Mouse (Mus musculus): ENCODE measurements around the gene 4933407L21Rik. TPM values are rescaled to one million over a fixed set of nuclear protein-coding genes. Genes with fewer than 3 reads are reported as not detected.
A peak's percentile ranks its signal among the peaks of the same experiment; 100 is the strongest.

Gene 4933407L21Rik
- total RNA-seq, 2 experiments from 2014 or later, result 5.2 to 7.7 TPM

DNA sequence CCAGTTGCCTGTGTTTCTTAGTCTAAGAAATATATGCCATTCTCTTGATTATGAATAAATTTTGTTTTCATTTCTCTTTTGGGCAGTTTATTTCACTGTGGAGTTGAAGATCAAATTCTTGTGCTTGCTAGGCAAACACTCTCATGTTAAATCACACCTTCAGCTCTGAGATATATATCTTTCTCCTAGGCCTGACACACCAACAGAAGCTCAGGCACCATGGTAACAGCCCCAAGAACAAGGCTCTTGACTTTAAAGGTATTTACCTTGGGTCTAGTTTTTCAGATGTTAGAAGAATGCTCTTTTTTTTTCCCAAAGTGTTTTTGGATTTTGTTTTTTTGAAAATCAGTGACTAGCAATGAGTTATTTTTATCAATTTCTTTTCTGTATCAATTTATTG is 12.4 kb upstream of the 4933407L21Rik start:
- no peak for DNase-seq (ENCODE audit: low spot score in 2 of 2)

DNA sequence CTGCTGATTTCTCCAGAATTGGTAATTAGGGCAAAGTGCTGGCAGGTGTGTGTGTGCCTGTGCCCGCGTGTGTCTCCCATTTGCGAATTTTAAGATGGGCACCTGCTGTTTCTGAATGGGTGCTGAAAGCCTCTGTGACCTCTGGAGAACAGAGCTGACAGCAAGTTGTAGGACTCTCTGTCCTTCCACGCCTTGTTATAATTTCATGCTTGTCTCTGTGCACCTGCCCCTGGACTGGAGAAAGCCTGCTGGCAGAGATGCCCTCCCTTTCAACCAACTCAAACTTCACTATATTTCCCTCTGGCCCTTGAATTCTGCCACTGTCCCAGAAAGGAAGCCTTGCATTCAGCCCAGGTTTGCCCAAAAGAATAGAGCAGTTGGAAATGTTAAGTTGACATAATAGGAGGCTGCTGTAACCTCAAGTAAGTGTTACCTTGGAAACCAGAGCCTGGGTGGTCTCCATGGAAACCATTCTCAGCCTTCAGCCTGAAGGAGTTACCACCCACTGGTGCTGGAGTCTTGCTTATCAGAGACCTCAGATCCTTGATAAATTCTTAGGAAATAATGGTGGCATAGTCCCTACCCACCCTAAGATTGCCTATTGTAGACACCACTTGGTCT is 11.3 kb upstream of the 4933407L21Rik start:
- DNase-seq (ENCODE audit: low spot score in 2 of 2), result peak; percentile 64 to 68

DNA sequence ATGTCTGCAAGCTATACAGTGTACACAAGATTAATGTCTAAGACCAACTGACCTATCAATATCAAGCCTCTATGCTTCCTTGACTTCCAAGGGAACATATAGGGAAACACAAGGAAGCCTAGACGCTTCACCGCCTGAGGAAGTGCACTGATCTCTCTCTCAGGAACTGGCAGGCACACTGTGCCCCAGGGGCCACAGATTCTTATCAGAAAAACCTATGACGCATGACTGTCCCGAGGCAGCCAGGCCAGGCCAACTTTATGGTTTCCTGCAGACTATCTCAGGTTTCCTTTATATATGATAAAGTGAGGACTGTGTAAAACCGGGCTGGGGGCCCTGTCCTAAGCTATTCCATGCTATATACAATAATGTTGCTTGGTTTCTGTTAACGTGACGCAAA is 8.7 kb upstream of the 4933407L21Rik start:
- DNase-seq (ENCODE audit: low spot score in 2 of 2), result no peak

DNA sequence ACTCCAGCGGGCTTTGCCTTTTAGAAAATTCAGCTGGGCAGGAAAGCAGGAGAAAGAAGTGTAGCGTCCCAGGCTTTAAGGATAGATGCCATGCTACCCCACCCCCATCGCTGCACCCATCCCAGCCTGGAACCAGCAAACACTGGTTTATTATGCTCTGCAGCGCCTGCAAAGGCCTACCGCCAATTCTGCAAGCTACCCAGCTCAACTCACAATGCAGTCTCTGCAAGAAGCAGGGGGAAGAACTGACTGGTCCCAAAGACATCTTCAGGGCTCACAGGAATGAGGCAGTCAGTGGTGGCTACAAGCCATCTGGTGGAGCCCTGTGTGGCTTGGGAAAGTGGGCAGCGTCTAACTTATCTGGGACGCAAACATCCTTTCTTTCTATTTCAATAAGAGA is 6.6 kb upstream of the 4933407L21Rik start:
- DNase-seq (ENCODE audit: low spot score in 2 of 2), result no peak

DNA sequence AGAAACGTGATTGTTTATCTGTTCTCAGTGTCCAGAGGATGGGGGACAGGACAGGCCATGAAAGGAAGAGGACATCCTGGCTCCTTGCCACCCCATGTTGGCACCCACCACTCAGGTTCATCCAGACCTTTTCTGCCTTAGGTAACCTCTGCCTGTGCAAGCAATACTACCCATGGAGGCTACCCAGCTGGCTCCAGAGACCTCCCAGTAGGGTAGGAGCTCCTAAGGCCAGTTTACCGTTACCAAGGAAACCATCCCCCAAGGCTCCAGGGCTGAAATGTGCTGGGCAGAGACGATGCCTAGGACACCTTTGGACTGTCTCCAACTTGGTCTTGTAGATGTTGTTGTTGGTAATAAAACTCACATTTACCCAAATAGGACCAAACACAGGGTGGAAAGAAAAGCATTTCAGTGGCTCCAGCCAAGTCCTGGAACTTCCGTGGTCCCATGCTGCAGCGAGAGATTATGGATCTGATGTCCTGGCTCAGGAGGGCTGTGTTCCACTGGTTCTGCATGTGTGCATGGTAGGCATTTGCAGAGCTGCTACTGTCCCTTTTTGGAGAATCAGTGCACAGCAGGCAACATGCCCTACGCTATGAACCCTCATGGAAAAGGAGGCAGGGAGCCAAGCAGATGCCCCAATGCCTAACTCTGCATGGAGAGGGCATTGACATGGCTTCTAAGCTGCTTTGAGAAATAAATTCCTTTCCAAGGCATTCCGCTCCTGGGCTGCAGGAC is 6.0 kb upstream of the 4933407L21Rik start:
- no peak for DNase-seq (ENCODE audit: low spot score in 2 of 2)

DNA sequence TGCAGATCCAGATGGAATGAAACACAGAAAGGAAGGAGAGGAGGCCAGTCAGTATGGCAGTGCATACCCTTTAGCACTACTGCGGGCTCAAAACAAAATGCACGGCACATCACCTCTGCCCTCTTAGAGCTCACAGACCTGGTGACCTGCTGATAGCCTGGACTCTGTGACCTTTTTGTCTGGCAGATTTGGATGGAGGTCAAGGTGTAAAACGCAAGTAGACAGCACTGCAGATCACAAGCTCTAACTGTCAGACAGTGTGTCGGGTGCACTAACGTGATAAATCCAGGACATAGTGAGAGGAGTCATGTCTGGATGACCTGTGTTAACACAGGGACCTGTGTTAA is 5.4 kb upstream of the 4933407L21Rik start:
- no peak for DNase-seq (ENCODE audit: low spot score in 2 of 2)

DNA sequence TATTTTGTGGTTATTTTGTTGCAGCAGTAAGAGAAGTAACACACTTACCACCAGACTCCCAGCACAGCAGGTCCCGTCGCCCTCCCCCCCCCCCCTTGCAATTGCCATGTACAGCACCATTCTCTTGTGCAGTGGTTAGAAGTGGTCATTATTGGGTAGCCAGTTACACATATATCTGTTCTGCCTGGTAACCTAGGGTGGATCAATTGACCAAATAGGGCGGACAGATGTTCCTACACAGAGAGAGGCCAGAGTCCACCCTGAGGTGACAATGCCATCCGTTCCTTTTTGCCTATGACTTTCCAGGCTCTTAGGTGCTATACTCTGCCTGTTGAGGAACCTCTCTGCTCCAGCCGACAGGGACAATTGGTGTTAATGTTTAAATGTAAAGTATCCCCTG is 3.1 kb upstream of the 4933407L21Rik start:
- DNase-seq (ENCODE audit: low spot score in 2 of 2), result no peak

DNA sequence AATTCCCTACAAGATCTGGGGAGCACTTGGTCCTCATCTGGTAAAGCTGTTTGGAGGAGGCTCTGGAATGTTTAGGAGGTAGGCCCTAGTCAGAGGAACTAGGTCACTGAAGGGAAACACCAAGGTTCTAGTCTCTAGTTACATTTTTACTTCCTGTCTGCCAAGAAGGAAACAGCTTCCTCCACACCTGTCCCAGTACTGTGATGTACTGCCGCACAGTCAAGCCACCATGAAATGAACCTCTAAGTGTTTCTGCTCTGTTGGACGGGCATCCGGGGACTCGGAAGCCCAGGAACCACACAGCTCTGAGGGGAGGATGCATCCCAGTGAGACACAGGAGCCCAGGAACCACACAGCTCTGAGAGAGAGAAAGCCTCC is 394 bp downstream of the 4933407L21Rik start:
- DNase-seq (ENCODE audit: low spot score in 2 of 2), result no peak

DNA sequence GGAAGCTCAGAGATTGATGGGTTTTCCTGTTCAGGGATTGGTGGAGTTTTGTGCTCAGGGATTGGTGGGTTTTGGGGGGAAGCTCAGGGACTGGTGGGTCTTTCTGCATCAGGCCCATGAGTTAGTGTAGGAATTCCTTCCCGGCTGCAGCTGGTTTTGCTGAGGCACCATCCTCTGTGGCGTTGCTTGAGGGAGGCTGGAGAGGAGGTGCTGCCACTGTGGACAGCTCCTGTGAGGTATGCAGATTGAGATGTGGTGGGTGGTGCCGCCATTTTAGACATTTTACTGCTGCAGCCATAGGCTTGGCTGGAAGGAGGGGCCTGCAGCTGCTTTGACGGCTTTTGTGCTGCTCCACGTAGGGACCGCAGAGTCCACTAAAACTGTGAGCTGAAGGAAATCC is 1.1 kb downstream of the 4933407L21Rik start:
- no peak for DNase-seq (ENCODE audit: low spot score in 2 of 2)

DNA sequence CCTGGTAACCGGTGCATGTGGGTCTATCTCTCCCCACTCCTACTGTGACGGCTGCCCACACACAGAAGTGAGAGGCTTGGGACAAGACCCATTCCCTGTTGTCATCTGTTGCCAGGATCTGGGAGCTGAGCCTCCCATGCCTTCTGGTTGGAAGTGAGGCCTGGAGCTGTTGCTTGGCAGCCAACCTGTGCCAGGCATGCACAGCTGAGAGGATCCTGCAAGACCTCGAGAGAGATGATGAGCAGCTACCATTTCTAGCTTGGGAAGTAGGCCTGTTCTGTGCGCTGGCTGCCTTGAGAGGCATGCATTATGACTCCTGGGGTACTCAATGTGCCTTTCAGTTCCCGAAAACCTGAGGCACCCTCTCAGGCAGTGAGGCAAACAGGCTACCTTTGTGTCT is 2.9 kb downstream of the 4933407L21Rik start:
- no peak for DNase-seq (ENCODE audit: low spot score in 2 of 2)

DNA sequence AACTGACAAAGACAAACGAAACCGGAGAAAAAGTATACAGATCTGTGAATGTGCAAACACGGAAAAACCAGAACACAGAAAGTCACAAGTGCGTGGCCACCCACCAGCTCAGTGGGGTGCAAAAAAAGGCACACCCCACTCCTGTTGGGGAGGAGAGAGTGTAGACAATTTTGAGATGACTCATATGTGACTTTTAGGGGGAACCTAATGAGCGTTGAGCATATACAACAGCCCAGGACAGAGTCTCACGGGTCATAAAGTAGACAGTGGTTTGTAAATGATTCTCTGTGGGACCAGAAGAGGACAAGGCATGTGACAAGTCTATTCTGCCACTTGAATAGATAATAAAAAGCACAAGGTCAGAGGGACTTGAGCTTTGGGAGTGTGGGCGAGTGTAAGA is 4.9 kb downstream of the 4933407L21Rik start:
- DNase-seq (ENCODE audit: low spot score in 2 of 2), result no peak

DNA sequence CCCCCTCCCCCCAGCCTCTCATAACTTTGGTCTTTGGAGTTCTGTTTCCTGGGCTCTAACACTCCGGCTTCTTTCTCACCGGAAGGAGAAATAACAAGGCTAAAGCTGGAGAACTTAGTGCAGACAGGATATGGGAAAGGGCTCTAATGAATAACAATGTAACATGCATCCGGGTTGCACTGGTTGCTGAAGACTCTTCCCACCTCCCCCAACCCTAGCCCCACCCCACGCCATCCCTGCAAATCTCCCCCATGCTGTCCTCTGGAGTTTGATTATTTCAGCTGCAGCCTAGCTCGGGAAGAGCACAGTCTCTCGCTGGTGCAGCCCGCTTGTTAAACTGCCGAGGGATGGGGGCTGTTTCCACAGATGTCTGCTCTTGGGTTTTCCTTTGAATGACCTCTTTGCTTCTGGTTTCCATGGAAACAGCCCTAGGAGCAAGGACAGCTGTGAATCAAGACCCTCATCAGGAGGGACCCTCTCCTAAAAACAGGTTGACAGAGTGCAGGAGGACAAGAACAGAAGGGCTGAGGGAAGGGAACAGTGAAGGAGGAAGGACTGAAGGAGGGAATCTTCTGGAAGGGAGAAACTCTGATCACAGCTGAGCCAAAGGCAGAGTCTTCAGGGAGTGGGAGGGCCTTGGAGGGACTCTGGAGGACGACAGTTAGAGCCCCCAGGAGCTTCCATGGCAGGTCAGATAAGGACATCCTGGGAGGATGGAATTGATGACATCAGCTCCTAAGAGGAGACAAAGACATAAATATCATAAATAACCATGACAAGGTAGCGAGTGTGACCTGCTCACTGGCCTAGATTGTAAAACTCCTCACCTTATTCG is 5.6 kb downstream of the 4933407L21Rik start:
- DNase-seq (ENCODE audit: low spot score in 2 of 2), result no peak

DNA sequence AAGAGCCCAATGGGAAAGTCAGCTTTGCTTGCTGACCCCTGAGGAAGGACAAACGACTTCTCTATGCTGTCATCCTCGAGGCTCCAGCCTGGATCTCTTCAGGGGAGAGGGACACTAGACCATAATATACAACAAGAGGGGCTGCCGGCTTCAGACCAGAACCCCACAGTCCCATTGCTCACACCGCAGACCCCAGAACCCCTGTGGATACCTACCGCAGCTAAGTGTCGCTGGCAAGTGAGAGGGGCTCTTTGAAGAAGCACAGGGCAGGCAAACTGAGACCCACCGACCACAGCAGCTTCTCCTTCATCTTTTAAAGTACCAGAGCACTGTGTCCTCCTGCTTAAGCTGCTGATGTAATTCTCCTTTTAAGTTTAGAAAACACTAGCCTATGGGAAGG is 6.3 kb downstream of the 4933407L21Rik start:
- no peak for DNase-seq (ENCODE audit: low spot score in 2 of 2)

DNA sequence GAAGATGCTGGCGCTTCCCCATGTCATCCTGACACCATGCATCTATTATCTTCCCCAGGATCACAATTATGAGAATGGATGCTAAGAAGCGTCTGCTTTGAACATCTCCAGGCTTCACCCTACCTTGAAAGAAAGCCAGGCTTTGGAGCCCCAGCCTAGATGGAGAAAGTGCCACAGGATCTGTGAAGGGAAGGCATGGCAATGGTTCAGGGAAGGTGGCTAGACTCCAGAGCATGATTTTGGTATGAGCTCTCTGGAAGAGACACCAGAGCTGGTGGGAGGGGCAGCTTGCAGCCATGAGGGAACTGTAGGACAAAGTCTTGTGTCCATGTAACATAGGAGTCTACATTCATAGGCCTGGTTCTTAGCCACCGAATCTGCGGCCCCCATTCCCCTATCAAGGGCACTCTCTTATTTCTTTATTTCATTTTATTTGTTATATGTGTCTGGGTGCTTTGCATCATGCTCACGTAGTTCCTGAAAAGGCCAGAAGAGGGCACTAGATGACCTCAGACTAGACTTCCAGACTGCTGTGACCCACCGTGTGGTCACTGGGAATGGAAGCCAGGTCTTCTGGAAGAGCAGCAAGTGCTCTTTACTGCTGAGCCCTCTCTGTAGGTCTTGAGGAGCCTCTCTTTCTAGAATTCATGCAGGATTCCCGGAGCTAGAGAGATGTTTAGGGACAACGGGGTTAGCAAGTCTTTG is 7.0 kb downstream of the 4933407L21Rik start:
- DNase-seq (ENCODE audit: low spot score in 2 of 2), result peak; percentile 57 to 74

DNA sequence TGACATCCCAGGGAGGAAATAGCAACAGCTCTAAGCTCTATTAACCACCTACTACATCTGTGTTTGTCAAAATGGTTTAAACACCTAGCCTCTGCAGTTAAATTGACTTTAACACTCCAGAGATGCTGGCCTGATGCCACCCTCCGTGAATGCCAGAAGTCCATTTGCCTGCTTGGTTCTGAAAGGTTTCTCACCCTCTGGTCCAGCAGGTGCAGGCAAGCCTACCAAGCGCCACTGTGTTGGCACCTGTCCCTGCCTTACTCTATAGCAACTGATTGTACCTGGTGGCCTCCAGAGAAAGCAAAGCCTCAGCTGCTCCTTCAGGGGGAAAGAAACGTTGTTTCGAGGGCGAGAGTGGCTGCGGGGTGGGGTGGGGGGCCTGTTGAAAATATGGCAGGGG is 8.0 kb downstream of the 4933407L21Rik start:
- no peak for DNase-seq (ENCODE audit: low spot score in 2 of 2)

DNA sequence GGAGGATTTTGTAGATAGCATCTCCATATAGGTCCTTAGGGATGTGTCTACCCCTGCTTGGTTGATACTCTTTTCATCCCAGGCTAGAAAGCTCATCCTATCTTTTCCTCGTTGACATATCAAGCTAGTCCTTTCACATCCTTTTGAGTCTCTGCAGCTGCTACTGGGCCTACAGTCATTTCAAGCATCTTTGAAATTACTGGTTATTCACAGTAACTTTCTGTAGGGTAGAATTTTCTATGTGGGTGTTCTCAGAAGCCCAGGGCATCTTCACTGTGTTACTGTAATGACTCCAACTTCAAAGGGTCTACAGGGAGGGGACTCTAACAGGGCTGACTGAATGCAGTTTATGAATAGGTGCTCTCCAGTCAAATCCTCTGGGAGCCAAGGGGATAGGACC is 9.0 kb downstream of the 4933407L21Rik start:
- DNase-seq (ENCODE audit: low spot score in 2 of 2), result no peak

DNA sequence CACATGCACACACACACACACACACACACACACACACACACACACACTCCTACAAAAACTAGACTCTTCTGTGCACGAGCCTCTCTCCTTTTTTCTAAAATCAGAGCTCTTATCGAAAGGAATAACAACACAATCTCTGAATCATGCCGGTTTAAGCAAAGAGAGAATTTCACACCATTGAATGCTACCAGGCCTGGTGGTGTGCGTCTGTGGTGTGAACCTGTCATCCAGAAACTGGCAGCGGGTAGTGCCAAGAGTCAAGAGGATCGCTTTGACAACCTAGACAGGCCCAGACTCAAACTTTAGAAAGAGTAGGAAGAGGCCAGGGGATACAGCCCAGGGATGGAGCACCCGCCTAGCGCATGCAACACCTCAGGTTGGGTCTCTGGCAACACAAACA is 14.0 kb downstream of the 4933407L21Rik start:
- no peak for DNase-seq (ENCODE audit: low spot score in 2 of 2)

DNA sequence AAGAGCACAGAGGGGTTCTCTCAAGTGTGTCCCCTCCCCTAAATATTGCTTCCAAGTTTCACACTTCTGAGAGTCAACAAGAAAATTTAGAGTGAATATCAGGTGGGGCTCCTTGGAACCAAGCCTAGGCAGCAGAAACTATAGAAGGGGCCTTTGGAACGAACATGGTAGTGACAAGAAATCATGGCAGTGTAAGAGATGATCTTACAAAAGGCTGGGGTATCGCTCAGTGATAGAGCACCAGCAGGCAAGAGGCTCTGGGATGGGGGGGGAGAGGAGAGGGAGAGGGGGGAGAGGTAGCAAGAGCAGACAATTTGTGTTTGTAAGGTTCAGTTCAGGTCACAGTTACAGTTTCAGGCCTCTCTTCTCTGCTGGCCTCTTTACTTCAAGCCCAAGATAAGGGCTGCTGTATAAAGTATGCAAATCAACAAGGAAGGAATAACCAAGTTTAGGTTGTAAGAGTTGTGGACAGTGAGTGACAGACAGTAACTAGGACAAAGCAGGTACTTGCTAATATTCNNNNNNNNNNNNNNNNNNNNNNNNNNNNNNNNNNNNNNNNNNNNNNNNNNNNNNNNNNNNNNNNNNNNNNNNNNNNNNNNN is 20.9 kb downstream of the 4933407L21Rik start:
- no peak for DNase-seq (ENCODE audit: low spot score in 2 of 2)

DNA sequence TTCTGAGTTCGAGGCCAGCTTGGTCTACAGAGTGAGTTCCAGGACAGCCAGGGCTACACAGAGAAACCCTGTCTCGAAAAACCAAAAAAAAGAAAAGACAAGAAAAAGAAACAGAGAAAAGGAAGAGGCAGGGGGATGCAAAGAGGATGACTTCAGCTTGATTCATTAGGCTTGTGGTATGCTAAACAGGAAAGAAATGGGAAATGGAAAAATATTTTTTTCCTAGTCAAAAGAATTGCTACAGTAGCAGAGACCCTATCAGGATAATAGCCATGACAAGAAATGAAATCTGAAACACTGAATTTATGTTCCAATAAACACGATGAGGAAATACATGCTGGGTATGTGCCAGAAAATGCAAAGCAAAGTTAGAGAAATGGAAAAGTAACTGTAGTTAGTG is 26.9 kb downstream of the 4933407L21Rik start:
- DNase-seq (ENCODE audit: low spot score in 2 of 2), result no peak

DNA sequence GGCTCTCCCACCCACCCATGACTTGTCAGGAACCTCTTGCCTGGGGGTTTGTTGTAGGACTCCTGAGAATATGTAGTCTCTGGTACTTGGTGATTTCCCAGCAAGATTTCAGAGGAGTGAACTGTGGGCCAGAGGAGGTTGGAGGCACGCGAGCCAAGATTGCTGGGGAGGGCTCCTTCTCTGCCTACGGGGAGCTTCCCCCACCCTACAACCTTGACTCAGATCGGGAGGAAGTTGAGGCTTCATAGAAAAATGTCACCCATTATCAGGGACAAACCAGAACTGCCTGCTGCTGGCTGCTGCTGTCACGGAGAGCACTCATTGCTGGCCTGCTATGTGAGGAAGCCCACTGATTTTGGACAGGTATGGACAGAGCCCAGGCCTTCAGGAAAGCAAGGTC is 29.0 kb downstream of the 4933407L21Rik start:
- DNase-seq (ENCODE audit: low spot score in 2 of 2), result no peak

DNA sequence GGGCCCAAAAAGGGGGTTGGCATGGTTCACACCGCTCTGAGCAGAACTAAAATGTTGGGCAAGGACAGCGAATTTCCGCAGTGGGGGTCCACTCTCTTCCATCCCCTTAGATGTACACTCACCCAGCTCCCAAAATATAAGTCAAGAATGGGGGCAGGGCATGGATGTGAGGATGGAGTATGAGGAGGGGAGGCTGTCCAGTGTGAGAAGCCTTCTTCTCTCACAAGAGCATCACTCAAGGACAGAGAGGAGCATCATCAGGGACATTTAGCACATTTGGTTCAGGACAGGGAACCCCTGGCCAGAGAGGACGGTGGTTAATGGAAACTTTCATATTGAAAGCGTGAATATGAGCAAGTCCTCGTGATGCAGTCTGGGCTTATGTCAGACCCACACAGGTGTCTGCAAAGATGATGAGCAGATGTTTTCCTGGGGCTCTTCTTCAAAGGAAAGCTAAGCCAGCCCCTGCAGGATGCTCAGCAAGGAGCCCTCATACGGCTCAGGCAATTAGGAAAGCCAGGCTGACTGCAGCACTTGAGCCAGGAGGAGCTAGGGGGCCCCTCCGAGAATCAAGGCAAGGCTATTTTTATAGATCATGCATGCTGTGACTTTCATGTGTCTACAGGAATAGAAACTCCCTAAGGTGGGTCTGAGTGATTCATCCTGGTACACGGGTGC is 29.8 kb downstream of the 4933407L21Rik start:
- DNase-seq (ENCODE audit: low spot score in 2 of 2), result no peak

All from left cerebral cortex, adult 18-20 months (tissue).